Mouse (Mus musculus) heart, postnatal 14 days (tissue): ENCODE measurements around the gene Tekt4. TPM values are rescaled to one million over a fixed set of nuclear protein-coding genes. Genes with fewer than 3 reads are reported as not detected.

Experiments
- total RNA-seq, 2 experiments: library from RNA; stranded (reverse); gene quantifications; 2 replicates each; pipeline ENCODE4 v1.2.3; 2021

The Tekt4 gene
- total RNA-seq, 2 experiments from 2014 or later, result 0.50 TPM; not detected in 1

Other genes starting within 250 kb of the Tekt4 start
- gene Gnptg, start 214.5 kb upstream of the Tekt4 start, total RNA-seq, result 10 to 100 TPM; 13.1 to 14.3 TPM
- 10 to 100 TPM in 1 of 2 experiments, 1 to 10 TPM in 1; 9.3 to 10.2 TPM for gene Tsr3, start 214.4 kb upstream of the Tekt4 start, total RNA-seq
- under 1 TPM; 0.17 to 0.63 TPM for gene Baiap3, start 198.3 kb upstream of the Tekt4 start, total RNA-seq
- 100 to 1,000 TPM; 119 to 121 TPM for gene Ube2i, start 180.0 kb upstream of the Tekt4 start, total RNA-seq
- under 1 TPM; 0.53 to 0.54 TPM for gene Prss34, start 156.2 kb upstream of the Tekt4 start, total RNA-seq
- gene Prss28, start 146.0 kb upstream of the Tekt4 start, total RNA-seq, result not detected
- not detected for gene Prss29, start 136.0 kb upstream of the Tekt4 start, total RNA-seq
- gene Tpsab1, start 109.1 kb upstream of the Tekt4 start, total RNA-seq, result 1 to 10 TPM; 2.3 to 2.6 TPM
- gene Tpsb2, start 88.3 kb upstream of the Tekt4 start, total RNA-seq, result 1 to 10 TPM; 5.2 to 5.7 TPM
- gene Tpsg1, start 85.3 kb upstream of the Tekt4 start, total RNA-seq, result not detected
- gene Cacna1h, start 20.8 kb upstream of the Tekt4 start, total RNA-seq, result 1 to 10 TPM; 4.9 to 8.1 TPM
- gene Sstr5, start 42.7 kb downstream of the Tekt4 start, total RNA-seq, result not detected
- gene Sox8, start 116.1 kb downstream of the Tekt4 start, total RNA-seq, result under 1 TPM; 0.56 to 0.67 TPM
- 10 to 100 TPM; 26.2 to 28.0 TPM for gene Lmf1, start 124.5 kb downstream of the Tekt4 start, total RNA-seq